Mouse (Mus musculus): ENCODE measurements around the gene 1700028K03Rik.

1700028K03Rik gene

GRCm38 (mm10) chr5:107545927-107546326 lies 11.4 kb downstream of the 1700028K03Rik start:
- DNase-seq (ENCODE audit: low spot score in 2 of 2), result no peak

GRCm38 (mm10) chr5:107547955-107548354 lies 13.4 kb downstream of the 1700028K03Rik start:
- DNase-seq (ENCODE audit: low spot score in 2 of 2), result no peak

DNA sequence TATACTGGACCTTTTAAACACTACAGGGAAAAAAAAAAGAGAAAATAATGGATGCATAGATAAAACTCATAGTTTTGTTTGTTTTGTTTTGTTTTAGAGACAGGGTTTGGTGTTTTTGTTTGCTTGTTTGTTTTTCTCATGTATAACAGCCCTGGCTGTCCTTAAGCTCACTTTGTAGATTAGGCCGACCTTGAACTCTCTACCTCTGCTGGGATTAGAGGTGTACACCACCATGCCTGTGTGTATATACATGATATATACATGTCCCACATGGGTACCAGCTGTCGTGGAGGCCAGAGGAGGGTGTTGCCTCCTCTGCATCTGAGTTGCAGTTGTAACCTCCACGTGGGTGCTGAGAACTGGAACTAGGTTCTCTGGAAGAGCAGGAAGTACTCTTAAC lies 13.9 kb downstream of the 1700028K03Rik start:
- no peak for DNase-seq (ENCODE audit: low spot score in 2 of 2)

DNA sequence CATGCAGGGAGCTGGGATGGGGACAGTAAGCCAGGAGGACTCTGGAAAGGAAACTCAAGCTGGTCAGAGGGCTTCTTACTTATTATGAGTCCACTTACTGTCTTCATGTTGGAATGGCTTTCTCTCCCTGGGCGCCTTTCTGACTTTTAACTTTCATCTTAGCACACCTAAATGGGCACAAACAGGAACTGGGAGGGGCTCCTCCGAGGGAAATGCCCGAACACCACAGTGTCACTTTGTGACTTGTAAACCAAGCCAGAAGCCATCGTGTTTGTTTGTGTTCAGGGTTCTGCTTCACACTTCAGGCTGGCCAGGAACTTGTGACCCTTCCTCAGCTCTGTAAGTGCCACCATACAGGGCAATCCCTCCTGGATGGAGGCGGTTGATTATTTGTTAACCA lies 19.8 kb downstream of the 1700028K03Rik start:
- DNase-seq (ENCODE audit: low spot score in 2 of 2), result no peak

- DNase-seq (ENCODE audit: low spot score in 2 of 2), result no peak
Observed at GRCm38 (mm10) chr5:107556969-107557368, 22.5 kb downstream of the 1700028K03Rik start.

GRCm38 (mm10) chr5:107569148-107569547 lies 34.6 kb downstream of the 1700028K03Rik start:
- DNase-seq (ENCODE audit: low spot score in 2 of 2), result no peak

- peak; percentile 65 to 70 for DNase-seq (ENCODE audit: low spot score in 2 of 2)
Observed at GRCm38 (mm10) chr5:107597301-107598077, 63.0 kb downstream of the 1700028K03Rik start, which contains the start of the genes Rpap2 and Glmn. TSS of gene Rpap2 (plus strand) at chr5:107597373. TSS of gene Glmn (minus strand) at chr5:107597888.

DNA sequence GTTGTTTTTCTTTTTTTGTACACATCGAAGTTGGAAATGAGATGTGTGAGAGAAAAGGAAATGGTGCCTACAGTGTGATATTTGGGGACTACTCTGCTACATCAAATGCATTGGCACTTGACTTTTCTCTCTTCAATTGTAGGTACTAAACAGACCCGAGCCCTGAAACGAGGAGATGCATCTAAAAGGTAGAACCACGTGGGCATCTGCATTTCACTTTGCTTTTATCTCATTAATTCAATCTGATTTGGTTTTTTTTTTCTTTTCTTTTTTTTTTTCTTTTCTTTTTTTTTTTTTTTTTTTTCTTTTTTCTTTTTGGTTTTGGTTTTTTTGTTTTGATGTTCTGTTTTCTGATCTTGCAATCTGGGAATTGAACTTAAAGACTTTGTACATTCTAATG lies 63.9 kb downstream of the 1700028K03Rik start:
- DNase-seq (ENCODE audit: low spot score in 2 of 2), result no peak
